19 mouse cellular contexts compared by ENCODE assay signal in the genomic region with DNA sequence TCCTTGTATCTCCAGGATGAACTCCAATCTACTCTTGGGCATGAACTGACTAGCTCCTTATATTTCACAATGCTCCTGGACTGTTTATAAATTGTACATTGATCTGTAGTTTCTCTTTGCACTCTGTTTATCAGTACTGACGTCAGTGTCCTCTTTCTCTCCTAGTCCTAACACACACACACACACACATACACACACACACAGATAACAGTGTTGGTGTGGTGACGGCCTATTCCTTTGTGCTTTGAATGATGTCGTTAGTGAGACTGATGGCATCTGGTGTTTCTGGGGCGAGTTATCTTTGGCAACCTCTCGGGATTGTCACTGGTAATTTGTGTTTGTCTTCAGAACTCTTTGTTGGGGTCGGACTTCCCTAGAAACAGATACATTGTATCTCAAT. TPM values are rescaled to one million over a fixed set of nuclear protein-coding genes. Genes with fewer than 3 reads are reported as not detected.
DNase-seq lines count a peak whose midpoint lies in the region; ATAC-seq and TF ChIP-seq lines count a peak whose summit lies in the region.
"Had no signal": no experiment of that assay in that cellular context is flagged by ENCODE, and none has a peak within 500 bp of the region (broad histone marks: within the 10 kb centered on the region; RNA-seq: fewer than 3 reads in every experiment).

No protein-coding gene starts in this region.

- H3K27ac ChIP-seq in heart, adult 2 months = no peak overlapping the region
- no peak overlapping the region for H3K27ac ChIP-seq in kidney, adult 2 months (ENCODE audit: insufficient read depth, low read depth, low read length)
- no peak overlapping the region for H3K27ac ChIP-seq in kidney, embryonic 14.5 days (ENCODE audit: low read depth, low read length)
- H3K27ac ChIP-seq in hindbrain, postnatal 0 days = no peak overlapping the region
- H3K27ac ChIP-seq: embryonic facial prominence, embryonic 12.5 days; forebrain, embryonic 10.5 days; limb, embryonic 15.5 days; macrophage; neural tube, embryonic 12.5 days; stomach, postnatal 0 days had no signal

- no peaks in the 10 kb centered on the region for H3K36me3 ChIP-seq in heart, adult 2 months (ENCODE audit: control insufficient read depth, insufficient read depth, low read length)
- no peaks in the 10 kb centered on the region for H3K36me3 ChIP-seq in kidney, adult 2 months (ENCODE audit: control insufficient read depth, insufficient read depth, low read length)
- no peaks in the 10 kb centered on the region for H3K36me3 ChIP-seq in kidney, embryonic 14.5 days (ENCODE audit: control insufficient read depth, insufficient read depth, low read length)
- no peaks in the 10 kb centered on the region for H3K36me3 ChIP-seq in hindbrain, postnatal 0 days (ENCODE audit: insufficient read depth, low read length)
- H3K36me3 ChIP-seq: embryonic facial prominence, embryonic 12.5 days; forebrain, embryonic 10.5 days; heart, embryonic 12.5 days; limb, embryonic 15.5 days; neural tube, embryonic 12.5 days had no signal

- H3K4me1 ChIP-seq in heart, adult 2 months (ENCODE audit: control insufficient read depth, insufficient read depth, low read length) = no peaks in the 10 kb centered on the region; the same call in 1 of the 2 replicates
- H3K4me1 ChIP-seq in kidney, adult 2 months (ENCODE audit: control insufficient read depth, insufficient read depth, low read length) = no peaks in the 10 kb centered on the region
- H3K4me1 ChIP-seq in kidney, embryonic 14.5 days (ENCODE audit: control insufficient read depth, insufficient read depth, low read length) = no peaks in the 10 kb centered on the region
- no peaks in the 10 kb centered on the region for H3K4me1 ChIP-seq in hindbrain, postnatal 0 days (ENCODE audit: insufficient read depth, low read length)
- H3K4me1 ChIP-seq: embryonic facial prominence, embryonic 12.5 days; heart, embryonic 12.5 days; limb, embryonic 15.5 days; neural tube, embryonic 12.5 days had no signal

- H3K9ac ChIP-seq in heart, adult 2 months (ENCODE audit: low read depth, low read length) = no peak overlapping the region
- H3K9ac ChIP-seq in kidney, embryonic 14.5 days (ENCODE audit: low read depth, low read length) = no peak overlapping the region
- H3K9ac ChIP-seq in hindbrain, postnatal 0 days (replicated peaks; ENCODE audit: low read length) = no peak overlapping the region
- H3K9ac ChIP-seq: embryonic facial prominence, embryonic 12.5 days; heart, embryonic 12.5 days; limb, embryonic 15.5 days; neural tube, embryonic 12.5 days had no signal

- H3K27me3 ChIP-seq in heart, adult 2 months (ENCODE audit: control insufficient read depth, insufficient read depth, low read length) = no peaks in the 10 kb centered on the region
- no peaks in the 10 kb centered on the region for H3K27me3 ChIP-seq in kidney, adult 2 months (replicated peaks; ENCODE audit: control insufficient read depth, insufficient read depth, low read length)
- H3K27me3 ChIP-seq in kidney, embryonic 14.5 days (ENCODE audit: control insufficient read depth, insufficient read depth, low read length) = no peaks in the 10 kb centered on the region
- H3K27me3 ChIP-seq in hindbrain, postnatal 0 days (ENCODE audit: insufficient read depth, low read length) = no peaks in the 10 kb centered on the region
- H3K27me3 ChIP-seq: embryonic facial prominence, embryonic 12.5 days; limb, embryonic 15.5 days; neural tube, embryonic 12.5 days had no signal

- no peak overlapping the region for H3K4me3 ChIP-seq in heart, adult 2 months
- no peak overlapping the region for H3K4me3 ChIP-seq in kidney, adult 2 months (ENCODE audit: insufficient read depth, low read depth, low read length)
- no peak overlapping the region for H3K4me3 ChIP-seq in kidney, embryonic 14.5 days (ENCODE audit: low read length)
- no peak overlapping the region for H3K4me3 ChIP-seq in hindbrain, postnatal 0 days (ENCODE audit: low read length)
- H3K4me3 ChIP-seq: embryonic facial prominence, embryonic 12.5 days; forebrain, embryonic 10.5 days; heart, embryonic 12.5 days; limb, embryonic 15.5 days; neural tube, embryonic 12.5 days had no signal

- no peak for TF ChIP-seq CTCF in heart, adult 2 months (IDR thresholded peaks at IDR 0.05)
- TF ChIP-seq CTCF in kidney, adult 2 months (conservative IDR thresholded peaks at IDR 0.05; ENCODE audit: insufficient read depth, insufficient read length, low read depth, low read length) = no peak
- no peak for TF ChIP-seq CTCF in hindbrain, postnatal 0 days (IDR thresholded peaks at IDR 0.05; ENCODE audit: low read depth)

- TF ChIP-seq POLR2A in heart, adult 2 months (IDR thresholded peaks at IDR 0.05; ENCODE audit: insufficient read depth, low read depth, low read length) = no peak
- no peak for TF ChIP-seq POLR2A in kidney, adult 2 months (IDR thresholded peaks at IDR 0.05; ENCODE audit: low read depth, low read length)

- H3K4me2 ChIP-seq in kidney, embryonic 14.5 days (replicated peaks; ENCODE audit: low read depth, low read length) = no peak overlapping the region
- H3K4me2 ChIP-seq in hindbrain, postnatal 0 days (ENCODE audit: low read depth, low read length) = no peak overlapping the region
- H3K4me2 ChIP-seq: embryonic facial prominence, embryonic 12.5 days; heart, embryonic 12.5 days; limb, embryonic 15.5 days; neural tube, embryonic 12.5 days had no signal

- TF ChIP-seq EP300 in heart, adult 2 months (IDR thresholded peaks at IDR 0.05; ENCODE audit: insufficient read depth, low read depth, low read length) = no peak

- peak; percentile 90 for DNase-seq in heart, adult 11 months
- no peak for DNase-seq in heart, adult 2 months
- peak; percentile 16 for DNase-seq in kidney, adult 2 months
- peak; percentile 9 for DNase-seq in hindbrain, postnatal 0 days (ENCODE audit: low spot score)
- peak; percentile 14 to 31 for DNase-seq in lung, postnatal 4 days
- no peak for DNase-seq in gastrocnemius, postnatal 14 days
- DNase-seq: adrenal gland, postnatal 14 days; B cell, adult 2 months; cerebellum, adult 9-11 months; layer of hippocampus, adult 9-11 months; thymus, postnatal 36 days had no signal

- ATAC-seq in kidney, embryonic 14.5 days (ENCODE audit: low FRiP score, low TSS enrichment) = no peak
- ATAC-seq in hindbrain, postnatal 0 days = no peak

- WGBS in heart, adult 2 months = 28% methylated on average over 6 of the region's 6 CpGs
- WGBS in kidney, adult 2 months = 43% methylated on average over 6 of the region's 6 CpGs
- 30% methylated on average over 6 of the region's 6 CpGs for WGBS in kidney, embryonic 14.5 days
- WGBS in hindbrain, postnatal 0 days = 31% methylated on average over 6 of the region's 6 CpGs

- H3K9me3 ChIP-seq in kidney, embryonic 14.5 days (ENCODE audit: control insufficient read depth, low read length) = no peaks in the 10 kb centered on the region
- no peaks in the 10 kb centered on the region for H3K9me3 ChIP-seq in hindbrain, postnatal 0 days (ENCODE audit: low read length)
- H3K9me3 ChIP-seq: embryonic facial prominence, embryonic 12.5 days; forebrain, embryonic 10.5 days; limb, embryonic 15.5 days; neural tube, embryonic 12.5 days had no signal

- H3K79me2 ChIP-seq in heart, adult 2 months (replicated peaks; ENCODE audit: control insufficient read depth, insufficient read depth, low read length) = no peaks in the 10 kb centered on the region

- intact Hi-C loops in heart, adult 2 months (cut with DNase I) = no loop called here
- intact Hi-C loops in gastrocnemius, postnatal 14 days (cut with DNase I; ENCODE audit: low total_unique reads) = no loop called here

RNA-seq across cellular contexts. Expression of a gene that starts 50.0 kb away (rescaled TPM):
- 10 to 100 TPM; 44.5 to 48.7 TPM for total RNA-seq in heart, adult 2 months (2021)
- 72.9 and 79.4 TPM in 2 replicates for polyA plus RNA-seq in heart, adult 2 months (2012; rRNA removed)
- 73.8 and 88.4 TPM in 2 replicates for polyA plus RNA-seq in kidney, adult 2 months (2012; rRNA removed)
- polyA plus RNA-seq in kidney, embryonic 14.5 days (2014; fragmentation: Nextera tagmentation; extraction: Ambion mirVana) = 107 and 115 TPM in 2 replicates
- total RNA-seq in hindbrain, postnatal 0 days (2014; rRNA removed) = 39.0 and 66.2 TPM in 2 replicates
- polyA plus RNA-seq in hindbrain, postnatal 0 days (2015; fragmentation: Nextera tagmentation; extraction: Ambion mirVana) = 59.2 and 69.7 TPM in 2 replicates
- 10 to 100 TPM; 29.0 to 34.5 TPM for total RNA-seq in gastrocnemius, postnatal 14 days (2021)

Comparison
In these comparisons a context has a peak if more than half of its experiments do, and no peak if none do; other contexts are left out.
1. DNase-seq: peak in heart, adult 11 months (single experiment), kidney, adult 2 months (single experiment), hindbrain, postnatal 0 days (single experiment) and lung, postnatal 4 days (2 of 2); none in heart, adult 2 months (0 of 2) and gastrocnemius, postnatal 14 days (single experiment).